Mouse (Mus musculus): ENCODE results near the gene Cacna1e. TPM values are rescaled to one million over a fixed set of nuclear protein-coding genes. Genes with fewer than 3 reads are reported as not detected.

Cacna1e gene
- polyA plus RNA-seq, 1 experiment from 2014 or later: 3.2 TPM

DNA sequence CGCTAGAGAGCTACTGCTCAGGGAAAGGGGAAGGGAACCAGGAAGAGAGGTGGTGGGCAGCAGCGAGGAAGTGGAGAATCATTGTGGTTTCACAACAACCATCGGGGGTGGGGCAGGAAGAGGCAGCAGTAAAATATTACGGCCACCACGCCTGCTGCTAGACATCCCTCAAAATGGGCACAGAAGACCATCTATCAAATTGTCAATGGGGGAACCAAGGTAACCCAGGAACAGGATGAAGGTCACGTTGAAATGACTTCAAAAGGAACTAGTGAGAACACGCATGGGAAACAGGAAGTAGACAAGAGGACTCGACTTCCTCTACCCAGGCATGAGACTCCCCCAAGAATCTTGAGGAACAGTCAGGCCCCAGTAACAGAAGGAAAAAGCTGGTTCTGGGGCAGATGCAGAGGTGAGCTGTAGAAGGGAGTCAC is 89.8 kb downstream of the Cacna1e start:
- Histone ChIP-seq H3K27me3 (0 out of 2 replicates have a peak, but pooled peaks cover 4% of the 10 kb centered on the region), H3K9me3 (no peaks in the 10 kb centered on the region), H3K4me1 (no peaks in the 10 kb centered on the region), H3K27ac (no peak overlapping the region), H3K4me3 (replicated peaks) (no peak overlapping the region), H3K9ac (no peak overlapping the region), H3K4me2 (no peak overlapping the region), H3K36me3 (replicated peaks) (no peaks in the 10 kb centered on the region)
- 87% methylated on average over 8 of the region's 8 CpGs for WGBS
- no peak for ATAC-seq (ENCODE audit: low FRiP score)

DNA sequence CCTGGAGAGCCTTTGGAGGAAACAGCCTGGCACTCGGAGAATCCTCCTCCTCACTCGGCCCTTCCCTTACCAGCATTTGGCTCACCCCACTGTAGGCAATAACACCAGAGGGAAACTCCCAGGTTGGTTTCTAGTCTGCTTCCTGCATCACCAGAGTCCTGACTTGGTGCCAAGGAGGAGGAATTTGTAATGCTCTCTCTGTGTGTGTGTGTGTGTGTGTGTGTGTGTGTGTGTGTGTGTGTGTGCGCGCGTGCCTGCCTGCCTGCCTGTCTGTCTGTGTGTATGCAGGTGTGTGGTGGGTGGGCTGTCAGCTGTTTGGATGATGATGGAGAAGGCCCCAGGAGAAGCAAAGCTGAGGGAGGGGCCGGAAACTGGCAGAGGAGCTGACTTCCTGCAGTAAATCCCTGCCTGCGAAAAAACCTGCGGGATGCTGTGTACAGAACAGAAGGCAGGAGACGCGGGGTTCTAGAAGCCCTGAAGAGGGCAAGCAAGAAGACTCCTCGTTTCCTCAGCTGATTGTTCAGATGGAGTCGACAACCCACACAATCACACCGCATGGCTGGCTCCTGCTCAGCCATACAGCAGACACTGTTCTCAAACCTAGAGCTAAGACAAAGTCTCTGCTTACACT is 92.6 kb downstream of the Cacna1e start:
- WGBS: 81% methylated on average over 13 of the region's 13 CpGs
- H3K4me1 ChIP-seq: no peaks in the 10 kb centered on the region
- H3K9me3 ChIP-seq: no peaks in the 10 kb centered on the region
- 0 out of 2 replicates have a peak, but pooled peaks cover 6% of the 10 kb centered on the region for H3K27me3 ChIP-seq
- no peak overlapping the region for H3K27ac ChIP-seq
- H3K9ac ChIP-seq: no peak overlapping the region
- no peaks in the 10 kb centered on the region for H3K36me3 ChIP-seq (replicated peaks)
- H3K4me3 ChIP-seq (replicated peaks): no peak overlapping the region
- no peak for ATAC-seq (ENCODE audit: low FRiP score)
- H3K4me2 ChIP-seq: no peak overlapping the region

DNA sequence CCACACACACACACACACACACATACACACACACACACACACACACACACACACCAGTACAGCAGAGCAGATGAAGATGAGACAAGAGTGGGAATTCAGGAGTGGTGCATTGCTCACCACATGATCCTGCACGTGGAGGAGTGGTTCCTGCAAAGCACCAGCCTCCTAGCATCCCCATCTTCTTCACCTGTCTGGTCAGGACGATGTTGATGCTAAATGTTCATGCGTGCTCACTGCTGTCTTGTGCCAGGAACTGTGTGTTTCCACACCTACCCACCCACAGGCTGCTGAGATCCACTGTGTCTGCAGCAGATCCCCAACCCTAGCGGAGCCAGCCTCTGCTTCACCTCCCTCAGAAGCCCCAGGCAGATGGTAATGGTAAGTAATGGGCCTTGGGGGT is 95.8 kb downstream of the Cacna1e start:
- H3K9me3 ChIP-seq: no peaks in the 10 kb centered on the region
- H3K27ac ChIP-seq: no peak overlapping the region
- peaks cover 20% of the 10 kb centered on the region for H3K27me3 ChIP-seq
- 91% methylated on average over 4 of the region's 4 CpGs for WGBS
- H3K4me1 ChIP-seq: peaks cover 12% of the 10 kb centered on the region; the same call in 1 of the 2 replicates
- no peaks in the 10 kb centered on the region for H3K36me3 ChIP-seq (replicated peaks)
- no peak overlapping the region for H3K9ac ChIP-seq
- no peak overlapping the region for H3K4me2 ChIP-seq
- H3K4me3 ChIP-seq (replicated peaks): no peak overlapping the region
- ATAC-seq (ENCODE audit: low FRiP score): no peak

DNA sequence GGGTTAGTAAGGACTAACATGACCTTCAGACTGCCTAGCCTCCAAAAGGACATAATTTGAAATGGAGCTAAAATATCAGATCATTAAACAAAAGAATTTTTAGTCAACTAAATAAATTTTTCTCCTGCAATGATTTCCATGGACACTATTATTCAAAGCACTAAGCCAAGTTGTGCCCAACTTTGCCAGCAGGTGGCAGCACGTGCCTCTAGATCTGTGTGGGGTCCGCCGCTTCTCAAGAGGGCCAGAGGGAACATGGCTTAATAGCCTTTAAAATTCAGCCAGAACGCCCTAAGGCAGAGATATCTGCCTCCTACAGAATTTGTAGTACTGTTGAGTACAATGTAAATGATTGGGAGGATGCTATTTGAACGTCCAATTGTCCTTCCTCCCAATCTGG is 96.2 kb downstream of the Cacna1e start:
- peaks cover 20% of the 10 kb centered on the region for H3K27me3 ChIP-seq
- no peak overlapping the region for H3K4me2 ChIP-seq
- H3K36me3 ChIP-seq (replicated peaks): no peaks in the 10 kb centered on the region
- peaks cover 12% of the 10 kb centered on the region; the same call in 1 of the 2 replicates for H3K4me1 ChIP-seq
- 9% methylated on average over 5 of the region's 5 CpGs for WGBS
- H3K4me3 ChIP-seq (replicated peaks): no peak overlapping the region
- H3K27ac ChIP-seq: no peak overlapping the region
- peak; percentile 66; the same call in 1 of the 2 replicates for ATAC-seq (ENCODE audit: low FRiP score)
- H3K9me3 ChIP-seq: no peaks in the 10 kb centered on the region
- no peak overlapping the region for H3K9ac ChIP-seq

DNA sequence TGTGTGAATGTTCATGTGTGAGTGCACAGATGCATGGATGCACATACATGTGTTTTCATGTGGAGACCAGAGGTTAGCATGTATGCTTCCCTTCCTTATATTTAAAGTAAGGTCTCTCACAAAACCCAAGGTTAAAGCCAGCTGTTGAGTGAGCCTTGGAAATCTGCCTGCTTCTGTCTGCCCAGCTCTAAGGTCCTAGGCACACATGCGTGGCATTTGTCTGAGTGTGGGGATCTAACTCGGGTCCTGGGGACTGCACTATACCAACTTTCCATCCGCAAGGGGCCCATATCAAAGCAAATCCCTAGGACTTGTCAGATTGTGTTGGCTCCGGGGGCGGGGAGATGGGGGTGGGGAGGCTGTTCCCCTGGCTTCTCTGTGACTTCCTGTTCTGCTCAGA is 96.9 kb downstream of the Cacna1e start:
- H3K4me3 ChIP-seq (replicated peaks): no peak overlapping the region
- H3K27ac ChIP-seq: no peak overlapping the region
- no peaks in the 10 kb centered on the region for H3K36me3 ChIP-seq (replicated peaks)
- no peak overlapping the region for H3K9ac ChIP-seq
- H3K4me1 ChIP-seq: peaks cover 12% of the 10 kb centered on the region; the same call in 1 of the 2 replicates
- peaks cover 20% of the 10 kb centered on the region for H3K27me3 ChIP-seq
- ATAC-seq (ENCODE audit: low FRiP score): no peak
- H3K9me3 ChIP-seq: no peaks in the 10 kb centered on the region
- H3K4me2 ChIP-seq: no peak overlapping the region
- WGBS: 72% methylated on average over 5 of the region's 5 CpGs

DNA sequence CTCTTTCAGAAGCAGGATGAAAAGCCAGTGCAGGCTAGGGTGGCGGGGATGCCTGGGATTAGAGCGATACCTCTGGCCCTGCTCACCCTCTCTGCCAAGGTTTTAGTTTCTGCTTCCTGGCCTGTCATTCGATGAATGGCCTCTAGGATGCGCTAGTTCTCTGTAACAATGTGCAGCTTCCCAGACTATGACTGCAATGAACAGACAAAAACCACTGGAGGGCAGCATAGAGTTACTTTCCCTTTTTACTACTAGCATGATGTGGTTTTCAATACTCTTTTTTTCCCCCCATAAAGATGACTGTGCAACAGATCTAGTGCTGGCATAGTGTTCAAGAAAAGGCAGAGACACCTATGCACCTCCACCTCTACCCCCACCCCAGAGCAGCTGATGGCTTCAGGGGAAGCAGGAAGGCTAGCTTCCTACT is 98.0 kb downstream of the Cacna1e start:
- Histone ChIP-seq H3K27me3 (peaks cover 20% of the 10 kb centered on the region), H3K4me1 (peaks cover 12% of the 10 kb centered on the region; the same call in 1 of the 2 replicates), H3K36me3 (replicated peaks) (no peaks in the 10 kb centered on the region), H3K27ac (no peak overlapping the region), H3K9me3 (no peaks in the 10 kb centered on the region), H3K4me2 (no peak overlapping the region), H3K4me3 (replicated peaks) (no peak overlapping the region), H3K9ac (no peak overlapping the region)
- WGBS: 3% methylated on average over 4 of the region's 4 CpGs
- peak; percentile 54; the same call in 1 of the 2 replicates for ATAC-seq (ENCODE audit: low FRiP score)

DNA sequence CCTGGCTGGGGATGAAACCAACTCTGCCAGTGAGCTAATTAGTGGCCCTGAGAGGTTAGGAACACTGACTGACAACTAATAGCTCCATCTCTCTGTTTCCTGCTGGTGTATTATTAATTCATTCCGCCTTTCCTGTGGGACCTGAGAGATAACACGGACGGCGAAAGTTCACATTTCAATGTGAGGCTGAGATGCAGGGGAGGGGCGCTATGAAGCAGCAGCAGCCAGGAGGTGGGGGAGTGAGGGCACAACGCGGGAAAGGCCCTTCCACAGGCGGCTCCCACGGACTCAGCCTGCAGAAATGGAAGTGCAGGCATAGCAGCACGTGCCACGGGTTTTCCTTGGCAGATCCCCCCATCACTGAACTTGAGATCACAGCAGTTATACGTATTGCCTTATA is 99.4 kb downstream of the Cacna1e start:
- Histone ChIP-seq H3K9ac (no peak overlapping the region), H3K9me3 (no peaks in the 10 kb centered on the region), H3K27ac (no peak overlapping the region), H3K4me3 (replicated peaks) (no peak overlapping the region), H3K27me3 (peaks cover 20% of the 10 kb centered on the region), H3K4me1 (peaks cover 12% of the 10 kb centered on the region; the same call in 1 of the 2 replicates), H3K4me2 (no peak overlapping the region), H3K36me3 (replicated peaks) (no peaks in the 10 kb centered on the region)
- no peak for ATAC-seq (ENCODE audit: low FRiP score)
- 32% methylated on average over 12 of the region's 12 CpGs for whole genome bisulfite sequencing

DNA sequence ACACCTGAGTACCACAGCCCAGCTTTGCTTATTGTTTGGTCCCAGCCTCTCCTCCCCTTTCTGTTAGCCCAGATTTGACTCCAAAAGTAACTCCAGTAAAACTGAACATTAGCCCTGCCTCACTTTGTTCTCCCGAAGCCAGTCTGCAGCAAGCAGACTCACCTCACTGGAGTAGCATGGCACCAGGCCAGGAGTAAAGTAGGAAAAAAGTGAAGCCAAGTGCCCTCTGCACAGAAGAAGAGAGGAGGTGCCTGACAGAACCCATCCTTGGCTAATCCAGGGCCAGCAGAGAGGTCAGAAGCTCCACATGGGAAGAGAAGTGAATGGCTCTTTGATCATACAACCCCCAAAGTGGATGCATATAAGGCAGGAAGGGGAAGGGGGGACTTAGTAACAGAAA is 100.8 kb downstream of the Cacna1e start:
- Histone ChIP-seq H3K36me3 (replicated peaks) (no peaks in the 10 kb centered on the region), H3K4me1 (peaks cover 12% of the 10 kb centered on the region; the same call in 1 of the 2 replicates), H3K4me3 (replicated peaks) (no peak overlapping the region), H3K9me3 (no peaks in the 10 kb centered on the region), H3K27me3 (peaks cover 14% of the 10 kb centered on the region), H3K4me2 (no peak overlapping the region), H3K9ac (no peak overlapping the region), H3K27ac (no peak overlapping the region)
- WGBS: 89% methylated on average over 1 of the region's 1 CpGs
- ATAC-seq (ENCODE audit: low FRiP score): no peak

DNA sequence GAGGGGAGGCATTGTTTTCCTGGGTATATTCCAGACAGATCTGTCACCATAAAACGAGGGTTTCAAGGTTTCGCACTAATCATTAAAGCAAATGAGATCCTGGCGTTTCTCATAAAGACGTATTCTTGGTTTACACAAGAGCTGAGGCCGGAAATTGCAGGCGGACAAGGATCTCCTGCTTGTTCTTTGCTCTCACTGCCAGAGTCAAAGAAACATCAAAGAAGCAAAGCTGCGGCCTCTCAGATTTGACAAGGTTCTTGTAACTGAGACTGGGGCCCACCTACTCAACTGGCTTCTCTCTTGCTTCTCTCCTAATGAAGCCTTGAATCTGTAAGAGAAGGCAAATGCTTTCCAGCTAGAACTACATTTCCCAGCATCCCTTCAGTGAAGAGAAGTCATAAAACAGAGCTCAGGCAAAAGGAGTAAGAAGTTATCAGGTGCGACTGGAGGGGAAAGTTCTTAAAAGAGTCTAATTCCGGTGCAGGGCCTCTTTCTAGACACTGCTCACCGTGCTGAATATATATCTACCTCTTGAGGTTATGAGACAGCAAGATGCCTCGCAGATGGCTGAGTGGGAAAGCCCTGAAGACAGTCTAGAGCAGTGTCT is 104.3 kb downstream of the Cacna1e start:
- no peak overlapping the region for H3K4me3 ChIP-seq (replicated peaks)
- peaks cover 6% of the 10 kb centered on the region; the same call in 1 of the 2 replicates for H3K27me3 ChIP-seq
- no peak for ATAC-seq (ENCODE audit: low FRiP score)
- H3K4me2 ChIP-seq: no peak overlapping the region
- H3K27ac ChIP-seq: no peak overlapping the region
- 75% methylated on average over 11 of the region's 11 CpGs for WGBS
- no peak overlapping the region for H3K9ac ChIP-seq
- no peaks in the 10 kb centered on the region for H3K36me3 ChIP-seq (replicated peaks)
- H3K4me1 ChIP-seq: peaks cover 6% of the 10 kb centered on the region; the same call in 1 of the 2 replicates
- no peaks in the 10 kb centered on the region for H3K9me3 ChIP-seq

DNA sequence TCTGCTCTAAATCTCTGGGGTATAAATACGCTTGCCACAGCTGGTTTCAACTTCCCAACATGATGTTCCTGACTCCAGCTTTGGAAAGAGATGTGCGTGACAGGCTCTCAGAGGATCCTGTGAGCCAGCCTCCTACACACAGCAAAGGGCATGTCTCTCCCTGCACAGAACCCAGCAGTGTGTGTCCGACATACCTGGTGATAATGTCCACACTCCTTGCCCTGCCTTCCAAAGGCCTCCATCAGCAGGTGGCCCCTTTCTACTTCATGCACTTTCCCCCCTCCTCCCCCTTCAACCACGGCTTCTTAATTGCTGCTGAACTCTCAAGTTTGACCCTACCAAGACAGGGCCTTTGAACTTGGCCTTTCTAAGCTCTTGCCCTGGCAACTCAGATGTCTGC is 108.0 kb downstream of the Cacna1e start:
- ATAC-seq (ENCODE audit: low FRiP score): no peak

DNA sequence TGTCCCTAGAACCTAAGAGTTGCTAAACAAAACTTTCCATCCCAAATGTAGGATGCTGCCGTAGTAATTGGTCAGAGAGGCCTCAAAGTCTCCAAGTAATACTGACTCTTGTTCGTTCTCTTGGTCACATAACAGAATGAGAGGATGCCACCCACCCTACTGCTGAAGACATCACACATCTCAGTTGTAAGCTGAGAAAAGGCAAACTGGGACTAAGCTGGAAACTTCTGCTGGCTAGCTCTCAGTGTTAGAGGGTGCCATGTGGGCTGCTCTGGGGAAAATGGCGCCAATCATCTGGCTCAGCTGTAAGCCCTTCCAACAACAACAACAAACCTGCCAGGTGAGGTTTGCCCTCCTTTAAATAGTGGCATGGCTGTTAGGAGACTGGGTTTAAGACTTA is 109.8 kb downstream of the Cacna1e start:
- WGBS: 94% methylated on average over 3 of the region's 3 CpGs
- Histone ChIP-seq H3K27ac (no peak overlapping the region), H3K9me3 (no peaks in the 10 kb centered on the region), H3K4me2 (no peak overlapping the region), H3K4me3 (replicated peaks) (no peak overlapping the region), H3K27me3 (no peaks in the 10 kb centered on the region), H3K36me3 (replicated peaks) (no peaks in the 10 kb centered on the region), H3K4me1 (peaks cover 10% of the 10 kb centered on the region), H3K9ac (no peak overlapping the region)
- no peak for ATAC-seq (ENCODE audit: low FRiP score)

More for the DNA sequence above, 108.0 kb downstream of the Cacna1e start:
- H3K27ac ChIP-seq: no peak overlapping the region
- H3K4me1 ChIP-seq: 0 out of 2 replicates have a peak, but pooled peaks cover under 1% of the 10 kb centered on the region
- 66% methylated on average over 4 of the region's 4 CpGs for WGBS
- H3K4me3 ChIP-seq (replicated peaks): no peak overlapping the region
- no peak overlapping the region for H3K4me2 ChIP-seq
- H3K36me3 ChIP-seq (replicated peaks): no peaks in the 10 kb centered on the region
- H3K9me3 ChIP-seq: no peaks in the 10 kb centered on the region
- H3K9ac ChIP-seq: no peak overlapping the region
- H3K27me3 ChIP-seq: no peaks in the 10 kb centered on the region

DNA sequence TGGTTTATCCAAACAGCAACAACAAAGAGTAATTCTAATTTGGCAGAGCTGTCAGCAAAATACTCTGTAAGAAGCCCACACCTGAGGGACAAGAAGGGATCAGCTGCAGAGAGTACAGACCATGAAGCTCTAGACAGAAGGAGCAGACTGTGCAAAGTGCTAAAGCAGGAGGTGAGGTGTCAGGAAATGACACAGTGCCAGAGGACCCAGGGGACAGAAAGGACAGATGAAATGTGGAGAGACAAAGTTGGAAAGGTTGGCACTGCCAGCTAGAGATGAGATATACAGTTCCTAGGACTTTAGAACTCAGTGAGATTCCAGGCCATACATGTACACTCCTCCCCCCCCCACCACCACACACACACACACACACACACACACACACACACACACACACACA is 113.2 kb downstream of the Cacna1e start:
- no peak for ATAC-seq (ENCODE audit: low FRiP score)
- H3K4me1 ChIP-seq: peaks cover 10% of the 10 kb centered on the region
- no peak overlapping the region for H3K4me2 ChIP-seq
- no peaks in the 10 kb centered on the region for H3K36me3 ChIP-seq (replicated peaks)
- no peak overlapping the region for H3K9ac ChIP-seq
- H3K27me3 ChIP-seq: no peaks in the 10 kb centered on the region
- H3K4me3 ChIP-seq (replicated peaks): no peak overlapping the region
- no peaks in the 10 kb centered on the region for H3K9me3 ChIP-seq
- no peak overlapping the region for H3K27ac ChIP-seq

DNA sequence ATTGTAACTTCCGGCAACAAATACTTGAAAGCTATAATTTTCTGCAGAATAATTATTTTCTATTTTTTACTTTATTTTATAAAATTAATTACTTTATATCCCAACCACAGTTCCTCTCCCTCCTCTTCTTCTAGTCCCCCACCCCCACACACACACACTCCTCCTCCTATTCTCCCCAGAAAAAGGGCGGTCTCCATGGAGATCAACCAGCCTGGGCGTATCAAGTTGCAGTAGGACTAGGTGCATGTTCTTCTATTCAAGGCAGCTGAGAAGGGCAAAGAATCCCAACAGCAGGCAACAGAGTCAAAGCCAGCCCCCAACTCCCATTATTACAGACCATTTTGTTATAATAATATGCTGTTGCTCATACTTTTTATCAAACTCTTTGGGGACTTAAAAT is 113.8 kb downstream of the Cacna1e start:
- ATAC-seq (ENCODE audit: low FRiP score): no peak
- no peak overlapping the region for H3K9ac ChIP-seq
- H3K27ac ChIP-seq: no peak overlapping the region
- no peaks in the 10 kb centered on the region for H3K9me3 ChIP-seq
- no peaks in the 10 kb centered on the region for H3K27me3 ChIP-seq
- H3K4me1 ChIP-seq: peaks cover 10% of the 10 kb centered on the region
- H3K4me3 ChIP-seq (replicated peaks): no peak overlapping the region
- H3K4me2 ChIP-seq: no peak overlapping the region
- 36% methylated on average over 3 of the region's 3 CpGs for WGBS
- H3K36me3 ChIP-seq (replicated peaks): no peaks in the 10 kb centered on the region

Measured in forebrain, embryonic 12.5 days (tissue).